Mouse (Mus musculus) midbrain, embryonic 10.5 days (tissue): ENCODE results near the gene Samsn1. TPM values are rescaled to one million over a fixed set of nuclear protein-coding genes. Genes with fewer than 3 reads are reported as not detected.

Experiments used
- DNase-seq: peaks from one replicate; pipeline ENCODE4 v3.0.0-alpha.2; 2017; ENCODE audit warnings: low spot score
- H3K27ac ChIP-seq: fragments of 300-500 bp; sonication (generic); replicated peaks from 2 replicates; pipeline ENCODE4 v1.5.1; 2016; ENCODE audit warnings: mild to moderate bottlenecking
- H3K27me3 ChIP-seq: fragments of 300-500 bp; sonication (generic); 2 replicates; pipeline ENCODE4 v1.6.1; 2016; ENCODE audit warnings: low read depth, mild to moderate bottlenecking; ENCODE audit not compliant: poor library complexity, severe bottlenecking
- H3K36me3 ChIP-seq: fragments of 300-500 bp; sonication (generic); 2 replicates; pipeline ENCODE4 v1.6.1; 2016; ENCODE audit warnings: mild to moderate bottlenecking, moderate library complexity
- H3K4me1 ChIP-seq: fragments of 300-500 bp; sonication (generic); 2 replicates; pipeline ENCODE4 v1.6.1; 2016
- H3K4me3 ChIP-seq: fragments of 300-500 bp; sonication (generic); 2 replicates; pipeline ENCODE4 v1.5.1; 2016; ENCODE audit warnings: mild to moderate bottlenecking, moderate library complexity
- H3K9me3 ChIP-seq: fragments of 300-500 bp; sonication (generic); replicated peaks from 2 replicates; pipeline ENCODE4 v1.6.1; 2016; ENCODE audit warnings: mild to moderate bottlenecking
- WGBS: fragments of 180-500 bp; shearing (Covaris S2); methylation state at CpG from one replicate; pipeline ENCODE4 v1.1.7; 2016; 5-methylcytosine and 5-hydroxymethylcytosine counted together
- polyA plus RNA-seq: library from polyadenylated mRNA; unstranded; fragments of >200 nt; fragmentation: Nextera tagmentation; extraction: Ambion mirVana; gene quantifications from 2 replicates; pipeline ENCODE4 v1.2.1, GENCODE M21; 2016

Samsn1 gene
- polyA plus RNA-seq = 1.5 and 2.2 TPM in 2 replicates

GRCm38 (mm10) chr16:76022181-76022580 lies at the start of gene Samsn1:
Gene Samsn1 (minus strand): TSS chr16:76022281.
- 88% methylated on average over 7 of the region's 7 CpGs for WGBS

GRCm38 (mm10) chr16:76066082-76066635 lies 44.1 kb upstream of the Samsn1 start:
- WGBS = 94% methylated on average over 14 of the region's 14 CpGs
- Histone ChIP-seq H3K27ac (no peak overlapping the region), H3K27me3 (no peaks in the 10 kb centered on the region)

More at GRCm38 (mm10) chr16:76022181-76022580, at the start of gene Samsn1:
- DNase-seq = no peak
- H3K27me3 ChIP-seq = no peaks in the 10 kb centered on the region
- H3K9me3 ChIP-seq = no peaks in the 10 kb centered on the region
- H3K4me1 ChIP-seq = no peaks in the 10 kb centered on the region
- H3K36me3 ChIP-seq = no peaks in the 10 kb centered on the region
- no peak within 1 kb of the TSS for H3K27ac ChIP-seq
- no peak within 1 kb of the TSS for H3K4me3 ChIP-seq

GRCm38 (mm10) chr16:76054976-76055375 lies 32.9 kb upstream of the Samsn1 start:
- no peak overlapping the region for H3K27ac ChIP-seq
- 96% methylated on average over 7 of the region's 7 CpGs for WGBS
- H3K27me3 ChIP-seq = no peaks in the 10 kb centered on the region
- no peak overlapping the region for H3K4me3 ChIP-seq
- H3K4me1 ChIP-seq = no peaks in the 10 kb centered on the region
- 0 out of 2 replicates have a peak, but pooled peaks cover 5% of the 10 kb centered on the region for H3K9me3 ChIP-seq
- H3K36me3 ChIP-seq = no peaks in the 10 kb centered on the region
- no peak for DNase-seq

More at GRCm38 (mm10) chr16:76066082-76066635, 44.1 kb upstream of the Samsn1 start:
- Histone ChIP-seq H3K4me3 (no peak overlapping the region), H3K9me3 (no peaks in the 10 kb centered on the region; the same call in 1 of the 2 replicates), H3K4me1 (no peaks in the 10 kb centered on the region), H3K36me3 (no peaks in the 10 kb centered on the region)
- DNase-seq = no peak

DNA sequence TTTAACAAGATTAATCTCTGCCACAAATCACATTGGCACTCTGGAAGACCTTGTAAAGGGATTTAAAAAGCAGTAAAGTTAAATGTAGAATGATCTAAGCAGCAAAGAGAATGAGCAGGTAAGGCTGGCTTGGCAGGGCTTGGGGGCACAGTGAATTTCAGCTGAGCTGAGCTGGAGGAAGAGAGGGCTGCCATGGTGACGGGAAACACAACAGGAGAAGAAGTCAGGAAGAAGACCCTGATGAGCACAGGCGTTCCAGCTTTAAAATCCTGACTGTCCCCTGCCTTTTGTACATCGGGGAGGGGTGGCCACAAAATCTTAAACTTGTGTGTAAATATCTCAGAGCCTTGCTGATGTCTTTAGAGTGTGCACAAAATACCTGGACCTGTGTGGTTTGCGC lies 32.0 kb upstream of the Samsn1 start:
- no peaks in the 10 kb centered on the region for H3K27me3 ChIP-seq
- no peak overlapping the region for H3K27ac ChIP-seq
- 0 out of 2 replicates have a peak, but pooled peaks cover 5% of the 10 kb centered on the region for H3K9me3 ChIP-seq
- H3K4me1 ChIP-seq = no peaks in the 10 kb centered on the region
- 89% methylated on average over 4 of the region's 4 CpGs for WGBS
- no peak for DNase-seq
- H3K36me3 ChIP-seq = no peaks in the 10 kb centered on the region
- H3K4me3 ChIP-seq = no peak overlapping the region

GRCm38 (mm10) chr16:76053537-76053936 lies 31.5 kb upstream of the Samsn1 start:
- H3K4me3 ChIP-seq = no peak overlapping the region
- no peak for DNase-seq
- no peaks in the 10 kb centered on the region for H3K36me3 ChIP-seq
- 93% methylated on average over 8 of the region's 8 CpGs for WGBS
- H3K4me1 ChIP-seq = no peaks in the 10 kb centered on the region
- H3K27ac ChIP-seq = no peak overlapping the region
- H3K27me3 ChIP-seq = no peaks in the 10 kb centered on the region
- 0 out of 2 replicates have a peak, but pooled peaks cover 5% of the 10 kb centered on the region for H3K9me3 ChIP-seq

- Histone ChIP-seq H3K4me3 (no peak overlapping the region), H3K9me3 (no peaks in the 10 kb centered on the region), H3K36me3 (no peaks in the 10 kb centered on the region), H3K27ac (no peak overlapping the region), H3K4me1 (no peaks in the 10 kb centered on the region), H3K27me3 (no peaks in the 10 kb centered on the region)
- no peak for DNase-seq
- 85% methylated on average over 3 of the region's 3 CpGs for WGBS
These were observed 25.0 kb upstream of the Samsn1 start for GRCm38 (mm10) chr16:76047066-76047465.

DNA sequence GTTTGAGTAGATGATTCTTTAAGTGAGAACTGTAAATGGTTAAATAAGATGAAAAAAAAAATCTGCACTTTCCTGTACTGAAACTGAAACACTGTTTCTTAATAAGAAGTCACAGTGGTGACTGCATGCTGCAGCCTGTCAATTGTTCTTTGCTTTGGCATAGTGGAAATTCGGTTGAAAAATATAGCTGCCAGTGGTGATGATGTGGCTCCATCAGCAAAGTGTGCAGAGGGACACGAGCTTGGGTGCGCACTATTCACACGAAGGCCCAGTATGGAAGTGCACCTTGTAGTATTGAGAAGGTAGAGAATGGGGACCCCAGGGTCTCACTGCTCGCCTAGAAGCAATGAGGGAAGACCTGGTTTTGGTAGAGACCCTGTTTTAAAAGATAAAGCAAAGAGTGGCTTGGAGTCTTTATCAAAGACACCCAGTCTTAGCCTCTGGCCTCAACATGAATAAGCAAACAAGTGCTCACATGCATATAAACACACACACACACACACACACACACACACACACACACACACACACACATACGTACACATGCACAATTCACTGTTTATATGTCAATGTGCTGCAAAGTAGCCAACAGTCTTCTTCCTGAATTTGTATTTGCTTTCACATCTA lies 18.4 kb upstream of the Samsn1 start:
- no peaks in the 10 kb centered on the region for H3K9me3 ChIP-seq
- no peaks in the 10 kb centered on the region for H3K4me1 ChIP-seq
- no peaks in the 10 kb centered on the region for H3K27me3 ChIP-seq
- no peaks in the 10 kb centered on the region for H3K36me3 ChIP-seq
- WGBS = 88% methylated on average over 6 of the region's 6 CpGs
- no peak for DNase-seq
- no peak overlapping the region for H3K27ac ChIP-seq
- no peak overlapping the region for H3K4me3 ChIP-seq

DNA sequence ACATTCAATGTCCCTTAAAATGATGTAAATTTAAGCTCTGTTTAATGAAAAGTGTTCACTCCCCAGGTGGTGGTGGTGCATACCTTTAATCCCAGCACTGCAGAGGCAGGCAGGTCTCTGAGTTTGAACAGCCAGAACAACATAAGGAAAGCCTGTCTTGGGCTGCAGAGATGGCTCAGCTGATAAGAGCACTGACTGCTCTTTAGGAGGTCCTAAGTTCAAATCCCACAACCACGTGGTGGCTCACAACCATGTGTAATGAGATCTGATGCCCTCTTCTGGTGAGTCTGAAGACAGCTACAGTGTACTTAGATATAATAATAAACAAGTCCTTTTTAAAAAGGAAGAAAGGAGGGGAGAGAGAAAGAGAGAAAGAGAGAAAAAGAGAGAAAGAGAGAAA lies 2.9 kb downstream of the Samsn1 start:
- no peaks in the 10 kb centered on the region for H3K4me1 ChIP-seq
- no peak overlapping the region for H3K27ac ChIP-seq
- no peaks in the 10 kb centered on the region for H3K27me3 ChIP-seq
- DNase-seq = no peak
- WGBS = 44% methylated on average over 1 of the region's 1 CpGs
- no peaks in the 10 kb centered on the region for H3K36me3 ChIP-seq
- H3K9me3 ChIP-seq = no peaks in the 10 kb centered on the region
- no peak overlapping the region for H3K4me3 ChIP-seq

DNA sequence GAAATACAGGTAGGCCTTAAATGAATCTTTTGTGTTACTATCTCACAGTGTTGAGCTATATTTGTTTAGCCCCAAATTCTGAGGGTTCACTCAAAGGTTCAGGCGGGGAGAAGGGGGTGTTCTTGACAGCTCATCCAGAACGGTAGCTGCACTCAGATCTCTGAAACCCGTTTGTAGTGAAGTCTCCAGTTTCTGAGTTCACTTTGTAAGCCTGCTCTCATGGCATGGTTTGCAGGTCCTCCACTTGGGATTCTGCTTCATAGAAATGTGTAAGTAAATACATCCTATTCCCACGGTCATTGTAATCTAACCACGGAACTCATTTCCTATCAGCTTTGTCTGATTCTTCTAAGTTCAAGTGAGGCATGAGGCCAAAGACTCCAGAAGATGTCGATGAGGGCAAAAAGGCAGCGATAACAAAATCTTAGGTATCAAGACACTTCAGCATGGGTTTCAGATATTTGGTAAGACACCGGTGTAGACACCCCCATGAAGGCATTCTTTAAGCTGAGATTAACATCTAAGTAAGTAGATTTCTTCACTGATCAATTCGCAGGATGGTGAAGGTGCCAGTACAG lies 18.2 kb downstream of the Samsn1 start:
- Histone ChIP-seq H3K9me3 (no peaks in the 10 kb centered on the region), H3K27ac (no peak overlapping the region), H3K27me3 (no peaks in the 10 kb centered on the region), H3K36me3 (no peaks in the 10 kb centered on the region), H3K4me3 (no peak overlapping the region), H3K4me1 (no peaks in the 10 kb centered on the region)
- 93% methylated on average over 9 of the region's 9 CpGs for WGBS
- no peak for DNase-seq

DNA sequence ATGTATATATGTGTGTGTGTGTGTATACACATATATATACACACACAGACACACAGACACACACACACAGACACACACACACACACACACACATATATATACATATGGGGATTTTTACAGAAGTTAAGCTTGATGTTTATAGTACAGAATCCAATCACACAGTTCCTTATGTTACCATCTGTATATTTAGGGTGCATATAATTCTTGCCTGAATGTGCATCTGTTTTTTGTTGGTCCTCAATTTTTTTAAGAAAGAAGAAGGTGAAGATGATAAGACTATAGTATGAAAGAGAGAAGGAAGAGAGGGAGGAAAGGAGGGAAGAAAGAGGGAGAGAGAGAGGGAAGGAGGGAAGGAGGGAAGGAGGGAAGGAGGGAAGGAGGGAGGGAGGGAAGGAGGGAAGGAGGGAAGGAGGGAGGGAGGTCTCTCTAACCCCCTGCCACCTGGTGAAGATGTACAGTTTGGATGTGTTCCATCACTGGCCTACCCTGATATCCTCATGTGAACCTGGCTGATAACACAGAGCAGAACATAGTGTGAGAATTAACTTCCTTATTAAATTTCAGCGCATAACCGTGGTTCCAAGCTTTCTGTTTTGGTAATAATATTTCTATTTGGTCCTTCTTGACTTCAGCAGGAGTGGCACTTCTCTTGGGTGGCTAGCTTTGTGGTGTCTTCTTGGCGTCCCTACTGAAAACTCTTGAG lies 19.1 kb downstream of the Samsn1 start:
- Histone ChIP-seq H3K36me3 (no peaks in the 10 kb centered on the region), H3K9me3 (no peaks in the 10 kb centered on the region), H3K27ac (no peak overlapping the region), H3K27me3 (no peaks in the 10 kb centered on the region), H3K4me3 (no peak overlapping the region), H3K4me1 (no peaks in the 10 kb centered on the region)
- no peak for DNase-seq
- 90% methylated on average over 3 of the region's 3 CpGs for WGBS

DNA sequence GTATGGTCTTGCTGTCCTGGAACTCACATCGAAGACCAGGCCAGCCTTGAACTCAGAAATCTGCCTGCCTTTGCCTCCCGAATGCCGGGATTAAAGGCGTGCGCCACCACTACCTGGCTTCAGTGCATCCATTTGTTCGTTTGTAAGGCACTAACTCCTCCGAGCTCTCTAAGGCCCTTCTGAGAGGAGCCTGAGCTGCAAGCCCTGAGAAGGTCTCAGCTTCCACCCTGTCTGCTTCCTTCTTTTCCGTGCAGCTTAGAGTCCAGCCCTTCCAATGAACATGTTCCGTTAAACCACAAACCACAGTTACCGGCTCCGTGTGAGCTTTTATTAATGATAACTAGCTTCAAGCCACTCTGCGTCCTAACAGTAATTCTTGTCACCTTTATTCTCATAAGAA lies 19.8 kb downstream of the Samsn1 start:
- no peaks in the 10 kb centered on the region for H3K9me3 ChIP-seq
- DNase-seq = no peak
- H3K4me3 ChIP-seq = no peak overlapping the region
- no peak overlapping the region for H3K27ac ChIP-seq
- H3K36me3 ChIP-seq = no peaks in the 10 kb centered on the region
- WGBS = 96% methylated on average over 12 of the region's 12 CpGs
- no peaks in the 10 kb centered on the region for H3K4me1 ChIP-seq
- no peaks in the 10 kb centered on the region for H3K27me3 ChIP-seq

GRCm38 (mm10) chr16:76001788-76002187 lies 20.3 kb downstream of the Samsn1 start:
- no peaks in the 10 kb centered on the region for H3K4me1 ChIP-seq
- 89% methylated on average over 6 of the region's 6 CpGs for WGBS
- DNase-seq = no peak
- H3K27ac ChIP-seq = no peak overlapping the region
- H3K4me3 ChIP-seq = no peak overlapping the region
- H3K9me3 ChIP-seq = no peaks in the 10 kb centered on the region
- no peaks in the 10 kb centered on the region for H3K27me3 ChIP-seq
- no peaks in the 10 kb centered on the region for H3K36me3 ChIP-seq

DNA sequence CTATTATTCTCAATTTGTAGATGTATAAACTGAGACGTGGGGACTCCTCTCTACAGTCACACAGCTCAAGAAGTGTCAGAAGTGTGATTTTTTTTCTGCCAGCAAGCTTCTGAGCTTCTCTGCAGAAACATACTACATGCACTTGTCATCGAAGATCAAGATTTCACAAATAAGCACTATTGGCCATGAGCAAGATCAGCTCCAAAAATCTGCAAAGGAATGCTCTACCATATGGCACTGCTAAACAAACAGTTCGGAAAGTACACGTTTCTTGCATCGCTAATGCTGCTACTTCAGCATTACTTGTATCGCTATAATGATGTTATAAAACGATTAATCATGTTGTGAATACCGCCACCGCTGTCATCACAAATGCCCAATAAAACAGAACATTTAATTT lies 22.0 kb downstream of the Samsn1 start:
- Histone ChIP-seq H3K9me3 (no peaks in the 10 kb centered on the region), H3K4me1 (no peaks in the 10 kb centered on the region), H3K27me3 (no peaks in the 10 kb centered on the region), H3K4me3 (no peak overlapping the region), H3K27ac (no peak overlapping the region), H3K36me3 (no peaks in the 10 kb centered on the region)
- no peak for DNase-seq
- WGBS = 95% methylated on average over 9 of the region's 9 CpGs
